Mouse (Mus musculus) neural tube, embryonic 15.5 days (tissue): ENCODE measurements at regions not wholly inside any gene's neighbourhood (a gene's known extent, or its start where the extent isn't known, plus 50 kb on each side); places are given as distances from the start of the nearest gene placed in this dataset.

Experiments
- ATAC-seq: fragments of 200-750 bp; cut with Nextera tagmentation; 2 replicates; pipeline ENCODE4 v1.8.0; 2017; ENCODE audit warnings: mild to moderate bottlenecking, moderate TSS enrichment, moderate library complexity; ENCODE audit not compliant: low FRiP score
- H3K27ac ChIP-seq: fragments of 300-500 bp; sonication (generic); replicated peaks from 2 replicates; pipeline ENCODE4 v1.5.1; 2015; ENCODE audit warnings: mild to moderate bottlenecking, inconsistent platforms
- H3K27me3 ChIP-seq: fragments of 300-500 bp; sonication (generic); replicated peaks from 2 replicates; pipeline ENCODE4 v1.6.1; 2015; ENCODE audit warnings: inconsistent platforms
- H3K36me3 ChIP-seq: fragments of 300-500 bp; sonication (generic); 2 replicates; pipeline ENCODE4 v1.6.1; 2015; ENCODE audit warnings: inconsistent platforms
- H3K4me1 ChIP-seq: fragments of 300-500 bp; sonication (generic); 2 replicates; pipeline ENCODE4 v1.6.1; 2015; ENCODE audit warnings: inconsistent platforms
- H3K4me2 ChIP-seq: fragments of 300-500 bp; sonication (generic); 2 replicates; pipeline ENCODE4 v1.6.1; 2015; ENCODE audit warnings: inconsistent platforms, mild to moderate bottlenecking, moderate library complexity
- H3K4me3 ChIP-seq: fragments of 300-500 bp; sonication (generic); replicated peaks from 2 replicates; pipeline ENCODE4 v1.5.1; 2015; ENCODE audit warnings: mild to moderate bottlenecking, inconsistent platforms
- H3K9ac ChIP-seq: fragments of 300-500 bp; sonication (generic); replicated peaks from 2 replicates; pipeline ENCODE4 v1.6.1; 2015; ENCODE audit warnings: mild to moderate bottlenecking, inconsistent platforms
- H3K9me3 ChIP-seq: fragments of 300-500 bp; sonication (generic); replicated peaks from 2 replicates; pipeline ENCODE4 v1.6.1; 2016; ENCODE audit warnings: inconsistent platforms
- WGBS: fragments of 180-500 bp; shearing (Covaris S2); methylation state at CpG from one replicate; pipeline ENCODE4 v1.1.7; 2015; ENCODE audit warnings: mixed read lengths; 5-methylcytosine and 5-hydroxymethylcytosine counted together

- Histone ChIP-seq H3K4me3 (no peak overlapping the region), H3K9ac (no peak overlapping the region), H3K27ac (no peak overlapping the region), H3K4me1 (peaks cover 5% of the 10 kb centered on the region), H3K4me2 (no peak overlapping the region), H3K27me3 (no peaks in the 10 kb centered on the region), H3K36me3 (no peaks in the 10 kb centered on the region), H3K9me3 (no peaks in the 10 kb centered on the region)
- no peak for ATAC-seq
- WGBS, result 73% methylated on average over 5 of the region's 5 CpGs
Observed at GRCm38 (mm10) chr2:161164320-161164719, 55.4 kb upstream of the Chd6 start.
